Mouse (Mus musculus) B cell, adult 62 days (primary cell): ENCODE data around the gene Gtpbp10. TPM values are rescaled to one million over a fixed set of nuclear protein-coding genes. Genes with fewer than 3 reads are reported as not detected.

Experiments
- total RNA-seq: library from RNA; stranded (reverse); gene quantifications from 4 replicates; pipeline ENCODE4 v1.2.4, GENCODE M21; 2023

The Gtpbp10 gene
- 22.4 to 33.6 TPM (median 25.7 TPM) in 4 replicates for total RNA-seq

DNA sequence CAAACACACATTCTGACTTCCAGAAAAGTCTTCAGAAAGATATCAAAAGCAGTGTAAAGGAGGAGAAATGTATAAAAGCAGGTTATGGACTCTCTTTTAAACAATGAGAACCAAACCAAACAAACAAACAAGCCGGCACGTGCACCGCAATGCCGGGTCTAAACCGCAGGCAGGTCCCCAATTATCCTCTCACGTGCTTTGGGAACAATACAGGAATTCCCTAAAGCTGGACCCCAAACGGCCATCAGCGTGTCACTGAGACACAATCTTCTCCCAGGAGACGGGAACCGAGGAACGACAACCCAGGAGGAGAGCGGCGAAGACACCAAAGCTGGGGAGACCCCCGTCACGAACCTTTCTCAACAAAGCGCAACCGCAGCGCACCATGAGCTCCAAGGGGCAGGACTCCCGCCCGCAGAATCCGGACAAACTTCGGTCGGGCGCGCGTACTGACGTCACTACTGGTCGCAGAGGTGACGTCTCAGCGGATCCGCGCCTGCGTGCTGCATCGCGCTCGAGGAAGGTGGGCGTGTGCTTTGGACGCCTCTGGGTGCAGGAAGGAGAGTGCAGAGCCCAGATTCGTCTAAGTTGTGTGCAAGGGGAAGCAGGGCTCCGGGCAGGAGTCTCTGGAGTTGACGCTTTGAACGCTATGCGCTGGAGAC, at the start of gene Gtpbp10:
TSS of gene Gtpbp10 (minus strand) at position 460 of the 662 bp plus-strand sequence.

DNA sequence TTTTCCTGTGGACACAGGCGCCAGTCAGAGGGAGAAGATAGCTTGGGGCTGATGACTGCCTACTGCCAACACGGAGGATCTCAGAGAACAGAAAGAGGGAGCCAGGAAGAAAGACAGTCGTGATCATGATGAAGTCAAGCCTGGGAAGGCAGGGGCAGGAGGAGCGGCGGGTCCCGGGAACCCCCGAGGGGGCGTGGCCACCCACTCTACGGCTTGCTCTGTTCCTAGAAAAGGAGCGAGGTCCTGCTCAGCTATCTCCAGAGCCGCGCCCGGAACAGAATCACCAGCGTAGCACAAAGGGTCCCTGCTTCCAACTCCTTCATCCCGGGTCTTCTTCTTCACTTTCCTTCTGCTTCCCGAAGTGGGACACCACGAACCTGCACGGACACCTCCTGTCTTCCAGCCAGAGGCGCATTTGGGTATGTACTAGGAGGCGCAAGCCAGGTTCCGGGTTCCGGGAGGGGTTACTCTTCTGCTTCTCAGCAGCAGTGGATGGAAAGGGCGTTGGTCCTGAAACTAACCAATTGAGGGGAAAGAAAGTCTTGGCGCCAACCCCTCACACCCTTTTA, 14.5 kb upstream of the Gtpbp10 start, which contains the start of gene Gm8773:
TSS of gene Gm8773 (plus strand) at position 51 of the 569 bp plus-strand sequence.

DNA sequence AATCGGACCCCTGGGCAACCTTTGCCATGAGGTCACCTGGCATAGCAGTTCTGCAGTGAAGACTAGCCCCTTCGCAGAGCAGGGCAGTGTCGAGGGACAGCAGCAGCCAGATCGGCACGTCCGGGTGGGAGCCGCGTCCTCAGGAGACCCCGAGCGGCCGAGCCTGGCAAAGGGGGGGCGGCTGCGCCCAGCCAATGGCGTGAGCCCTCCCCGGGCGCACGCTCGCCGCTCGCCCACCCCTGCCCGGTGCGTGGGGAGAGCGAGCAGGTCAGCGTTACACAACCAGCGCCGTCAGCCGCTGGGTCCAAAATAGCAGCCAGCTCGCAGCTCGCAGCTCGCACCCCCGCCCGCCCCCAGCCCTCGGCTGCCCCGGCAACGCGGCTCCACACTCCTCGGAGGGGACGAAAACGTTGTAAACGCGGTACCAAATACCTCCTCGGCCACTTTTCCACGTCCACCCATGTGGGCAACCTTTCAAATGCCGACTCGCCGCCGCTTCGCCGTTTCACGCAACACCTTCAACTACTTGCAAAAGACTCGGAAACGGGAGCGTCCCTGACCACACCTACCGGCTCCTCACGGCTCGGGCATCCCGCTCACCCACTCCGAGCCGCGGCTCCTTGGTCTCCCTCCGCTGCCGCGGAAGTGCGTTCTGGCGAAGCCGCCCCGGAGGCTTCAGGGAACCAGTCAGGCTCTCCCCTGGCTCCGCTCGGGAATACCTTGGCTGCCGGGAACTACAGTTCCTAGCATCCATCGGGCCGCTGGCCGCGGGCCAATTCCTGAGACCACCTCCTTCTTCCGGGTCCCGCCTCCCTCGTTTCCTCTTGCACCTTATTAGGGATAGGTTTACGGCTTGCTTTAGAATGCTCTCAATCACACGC, 44.9 kb downstream of the Gtpbp10 start, which contains the start of gene Cldn12:
TSS of gene Cldn12 (minus strand) at position 763 of the 881 bp plus-strand sequence.

Other genes starting within 250 kb of the Gtpbp10 start
- 0.40 to 3.6 TPM (median 1.0 TPM) in 4 replicates for gene Cdk14, start 139.2 kb downstream of the Gtpbp10 start, total RNA-seq
- not detected in 4 replicates for gene 1700015F17Rik, start 80.4 kb downstream of the Gtpbp10 start, total RNA-seq
- gene Cldn12, start 44.6 kb downstream of the Gtpbp10 start, total RNA-seq = 0.79 to 2.1 TPM (median 1.2 TPM) in 4 replicates
- gene Gm8773, start 14.3 kb upstream of the Gtpbp10 start, total RNA-seq = not detected in 4 replicates
- gene Cfap69, start 104.7 kb upstream of the Gtpbp10 start, total RNA-seq = not detected in 4 replicates
- gene Steap2, start 135.0 kb upstream of the Gtpbp10 start, total RNA-seq = not detected in 4 replicates
- not detected in 4 replicates for gene Steap1, start 189.8 kb upstream of the Gtpbp10 start, total RNA-seq